Mouse (Mus musculus) embryonic fibroblast, embryonic 13.5 days (primary cell): Measurements from ENCODE around the gene Prrt2. TPM values are rescaled to one million over a fixed set of nuclear protein-coding genes. Genes with fewer than 3 reads are reported as not detected.
A peak's percentile ranks its signal among the peaks of the same experiment; 100 is the strongest.

Source experiments
- H3K27ac ChIP-seq: 2 replicates; pipeline ENCODE4 v1.5.1; 2012; ENCODE audit warnings: low read length, control low read depth, inconsistent platforms; ENCODE audit not compliant: insufficient read depth
- H3K4me1 ChIP-seq: 2 replicates; pipeline ENCODE4 v1.6.1; 2011; ENCODE audit warnings: low read length; ENCODE audit not compliant: control insufficient read depth, insufficient read depth
- H3K4me3 ChIP-seq: 2 replicates; pipeline ENCODE4 v1.5.1; 2011; ENCODE audit warnings: mild to moderate bottlenecking, control low read depth, low read length; ENCODE audit not compliant: insufficient read depth
- CTCF ChIP-seq: IDR thresholded peaks from 2 replicates; pipeline ENCODE4 v1.5.1; 2011; ENCODE audit warnings: mild to moderate bottlenecking, control low read depth, low read length, moderate library complexity, borderline replicate concordance; ENCODE audit not compliant: insufficient read depth
- POLR2A ChIP-seq: IDR thresholded peaks from 2 replicates; pipeline ENCODE4 v1.6.1; 2011; ENCODE audit warnings: low read depth, mild to moderate bottlenecking, control low read depth, low read length, moderate library complexity
- polyA plus RNA-seq: library from polyadenylated mRNA; stranded (reverse); fragments of >200 nt; gene quantifications from 2 replicates; pipeline ENCODE4 v1.2.4, GENCODE M21; 2011; ENCODE audit warnings: low read depth; ENCODE audit not compliant: missing spikeins, insufficient read length

The Prrt2 gene
- polyA plus RNA-seq, 1 experiment: 15.3 TPM

GRCm38 (mm10) chr7:127026161-127026600, 5.2 kb upstream of the Prrt2 start:
- peaks cover 8% of the 10 kb centered on the region for H3K4me1 ChIP-seq

DNA sequence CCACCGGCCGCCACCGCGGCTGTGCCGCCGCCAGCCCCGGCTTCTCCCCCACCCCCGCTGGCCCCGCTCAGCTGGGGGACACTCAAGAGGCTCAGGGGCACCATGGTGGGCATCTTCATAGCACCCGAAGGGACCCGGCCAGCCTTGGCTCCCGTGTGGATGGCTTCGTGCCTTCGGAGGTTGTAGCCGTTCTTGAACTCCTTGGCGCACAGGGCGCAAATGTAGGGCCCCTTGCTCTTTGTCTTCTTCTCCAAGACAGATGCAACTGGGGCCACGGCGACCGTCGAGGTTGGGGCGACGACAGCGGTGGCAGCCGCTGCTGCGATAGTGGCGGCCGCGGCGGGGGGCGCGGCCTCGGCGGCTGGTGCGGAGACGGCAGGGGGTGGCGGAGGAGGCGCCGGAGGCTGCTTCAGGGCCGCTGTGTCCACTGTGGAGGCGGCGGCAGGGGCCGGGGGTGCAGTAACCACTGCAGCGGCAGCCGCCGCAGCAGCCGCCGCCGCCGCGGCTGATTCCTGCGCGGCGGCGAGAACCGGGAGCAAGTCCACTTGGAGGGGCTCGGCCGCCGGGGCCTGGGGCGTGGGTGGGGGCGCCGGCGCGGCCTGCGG, 4.6 kb upstream of the Prrt2 start:
- TF ChIP-seq CTCF: no peak
- H3K4me1 ChIP-seq: peaks cover 8% of the 10 kb centered on the region
- peak overlapping the region; percentile 73 for H3K4me3 ChIP-seq
- H3K27ac ChIP-seq: peak overlapping the region; percentile 94

More at GRCm38 (mm10) chr7:127026161-127026600, 5.2 kb upstream of the Prrt2 start:
- TF ChIP-seq CTCF: no peak
- 0 out of 2 replicates have a peak, but pooled peaks have one; percentile 46 for TF ChIP-seq POLR2A
- Histone ChIP-seq H3K4me3 (peak overlapping the region; percentile 73), H3K27ac (peak overlapping the region; percentile 94)

GRCm38 (mm10) chr7:127024755-127025555, 3.9 kb upstream of the Prrt2 start:
- TF ChIP-seq CTCF (peak; percentile 82; the same call in 1 of the 2 replicates), POLR2A (peak; percentile 81)
- H3K4me3 ChIP-seq: peak overlapping the region; percentile 73
- peaks cover 8% of the 10 kb centered on the region for H3K4me1 ChIP-seq
- peak overlapping the region; percentile 94 for H3K27ac ChIP-seq

- peaks cover 8% of the 10 kb centered on the region for H3K4me1 ChIP-seq
- TF ChIP-seq POLR2A (no peak), CTCF (no peak)
- peak overlapping the region; percentile 6; the same call in 1 of the 2 replicates for H3K27ac ChIP-seq
- peak overlapping the region; percentile 73 for H3K4me3 ChIP-seq
Measured at GRCm38 (mm10) chr7:127023896-127024690, 3.1 kb upstream of the Prrt2 start.

GRCm38 (mm10) chr7:127023272-127023691, 2.3 kb upstream of the Prrt2 start:
- Histone ChIP-seq H3K27ac (no peak overlapping the region), H3K4me3 (peak overlapping the region; percentile 7; the same call in 1 of the 2 replicates), H3K4me1 (peaks cover 8% of the 10 kb centered on the region)
- TF ChIP-seq POLR2A: 0 out of 2 replicates have a peak, but pooled peaks have one; percentile 18
- TF ChIP-seq CTCF: no peak

GRCm38 (mm10) chr7:127022528-127023271, 1.7 kb upstream of the Prrt2 start:
- no peak for TF ChIP-seq CTCF
- Histone ChIP-seq H3K4me1 (peaks cover 8% of the 10 kb centered on the region; the same call in 1 of the 2 replicates), H3K4me3 (no peak overlapping the region), H3K27ac (no peak overlapping the region)

- H3K4me3 ChIP-seq: peak overlapping the region; percentile 17; the same call in 1 of the 2 replicates
- no peak overlapping the region for H3K27ac ChIP-seq
- TF ChIP-seq POLR2A: 0 out of 2 replicates have a peak, but pooled peaks have one; percentile 14
- no peak for TF ChIP-seq CTCF
- peaks cover 8% of the 10 kb centered on the region; the same call in 1 of the 2 replicates for H3K4me1 ChIP-seq
Measured at GRCm38 (mm10) chr7:127021563-127022527, 834 bp upstream of the Prrt2 start.

DNA sequence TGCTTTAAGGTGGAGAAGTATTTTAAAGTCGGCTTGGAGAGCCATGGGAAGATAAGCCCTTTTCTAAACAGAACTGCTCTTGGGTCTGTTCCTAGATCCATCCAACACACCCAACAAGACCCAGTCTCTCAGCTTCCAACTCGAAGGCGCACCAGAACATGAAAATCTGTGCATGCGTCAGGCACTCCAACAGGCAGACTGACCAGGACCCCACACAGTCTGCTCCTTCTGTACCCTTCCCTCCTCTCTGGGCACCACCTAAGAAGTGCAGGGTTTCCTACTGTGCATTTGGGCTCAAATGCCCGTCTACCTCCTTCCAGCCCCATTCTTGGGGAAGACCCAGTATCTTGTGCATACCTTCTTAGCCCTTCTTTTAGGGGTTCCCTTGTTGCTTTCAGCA, 520 bp downstream of the Prrt2 start:
- Histone ChIP-seq H3K27ac (no peak overlapping the region), H3K4me1 (peaks cover 8% of the 10 kb centered on the region; the same call in 1 of the 2 replicates), H3K4me3 (peak overlapping the region; percentile 29)
- TF ChIP-seq POLR2A (no peak), CTCF (no peak)
